Mouse (Mus musculus) embryonic facial prominence, embryonic 11.5 days (tissue): ENCODE results near the gene Isl2. TPM values are rescaled to one million over a fixed set of nuclear protein-coding genes. Genes with fewer than 3 reads are reported as not detected.

ENCODE experiments used
- ATAC-seq: fragments of 200-750 bp; cut with Nextera tagmentation; replicated peaks from 2 replicates; pipeline ENCODE4 v1.8.0; 2017; ENCODE audit warnings: low read depth; ENCODE audit not compliant: insufficient number of reproducible peaks, low FRiP score, low TSS enrichment
- DNase-seq: peaks from one replicate; pipeline ENCODE4 v3.0.0-alpha.2; 2015; ENCODE audit warnings: low spot score
- H3K27ac ChIP-seq: fragments of 300-500 bp; sonication (generic); replicated peaks from 2 replicates; pipeline ENCODE4 v1.5.1; 2014; ENCODE audit warnings: mild to moderate bottlenecking, low read depth, low read length, control low read depth
- H3K27me3 ChIP-seq: fragments of 300-500 bp; sonication (generic); 2 replicates; pipeline ENCODE4 v1.6.1; 2014; ENCODE audit warnings: mild to moderate bottlenecking, low read length, moderate library complexity, mixed read lengths; ENCODE audit not compliant: control insufficient read depth, insufficient read depth
- H3K36me3 ChIP-seq: fragments of 300-500 bp; sonication (generic); replicated peaks from 2 replicates; pipeline ENCODE4 v1.6.1; 2014; ENCODE audit warnings: low read depth, mild to moderate bottlenecking, low read length, moderate library complexity, mixed read lengths; ENCODE audit not compliant: control insufficient read depth, insufficient read depth
- H3K4me1 ChIP-seq: fragments of 300-500 bp; sonication (generic); 2 replicates; pipeline ENCODE4 v1.6.1; 2014; ENCODE audit warnings: low read length, mixed read lengths; ENCODE audit not compliant: control insufficient read depth, insufficient read depth
- H3K4me2 ChIP-seq: fragments of 300-500 bp; sonication (generic); 2 replicates; pipeline ENCODE4 v1.6.1; 2014; ENCODE audit warnings: low read depth, mild to moderate bottlenecking, control low read depth, low read length, moderate library complexity
- H3K4me3 ChIP-seq: fragments of 300-500 bp; sonication (generic); 2 replicates; pipeline ENCODE4 v1.5.1; 2014; ENCODE audit warnings: low read depth, low read length, control low read depth
- H3K9ac ChIP-seq: fragments of 300-500 bp; sonication (generic); replicated peaks from 2 replicates; pipeline ENCODE4 v1.6.1; 2014; ENCODE audit warnings: mild to moderate bottlenecking, control low read depth, low read length
- H3K9me3 ChIP-seq: fragments of 300-500 bp; sonication (generic); replicated peaks from 2 replicates; pipeline ENCODE4 v1.6.1; 2016; ENCODE audit warnings: mild to moderate bottlenecking, low read length, inconsistent platforms, mixed read lengths; ENCODE audit not compliant: control insufficient read depth
- WGBS: fragments of 180-500 bp; shearing (Covaris S2); extraction: QIAGEN DNeasy Blood & Tissue Kit; methylation state at CpG from one replicate; pipeline ENCODE4 v1.1.7; 2014; 5-methylcytosine and 5-hydroxymethylcytosine counted together
- polyA plus RNA-seq: library from polyadenylated mRNA; unstranded; fragments of >200 nt; fragmentation: Nextera tagmentation; extraction: Ambion mirVana; gene quantifications from 2 replicates; pipeline ENCODE4 v1.2.1, GENCODE M21; 2014

Isl2 gene
- polyA plus RNA-seq, 1 experiment from 2014 or later, result 23.3 TPM

GRCm38 (mm10) chr9:55535907-55536306 is 2.6 kb upstream of the Isl2 start:
- DNase-seq (peak; percentile 76), ATAC-seq (no peak)
- Histone ChIP-seq H3K27ac (no peak overlapping the region), H3K9ac (no peak overlapping the region), H3K9me3 (no peaks in the 10 kb centered on the region), H3K4me1 (no peaks in the 10 kb centered on the region), H3K36me3 (no peaks in the 10 kb centered on the region), H3K27me3 (peaks cover 17% of the 10 kb centered on the region), H3K4me2 (no peak overlapping the region), H3K4me3 (no peak overlapping the region)
- WGBS, result 26% methylated on average over 3 of the region's 3 CpGs

GRCm38 (mm10) chr9:55539006-55539405 is 534 bp downstream of the Isl2 start:
- Histone ChIP-seq H3K9ac (no peak overlapping the region), H3K9me3 (no peaks in the 10 kb centered on the region), H3K4me3 (peak overlapping the region; percentile 3; the same call in 1 of the 2 replicates), H3K36me3 (no peaks in the 10 kb centered on the region), H3K27me3 (peaks cover 36% of the 10 kb centered on the region), H3K4me2 (no peak overlapping the region), H3K27ac (no peak overlapping the region), H3K4me1 (peaks cover 6% of the 10 kb centered on the region)
- DNase-seq, result no peak
- WGBS, result 0% methylated on average over 1 of the region's 1 CpGs
- no peak for ATAC-seq

- Histone ChIP-seq H3K9me3 (no peaks in the 10 kb centered on the region), H3K4me2 (peak overlapping the region; percentile 29), H3K4me1 (peaks cover 6% of the 10 kb centered on the region), H3K27me3 (peaks cover 41% of the 10 kb centered on the region), H3K4me3 (peak overlapping the region; percentile 24), H3K36me3 (no peaks in the 10 kb centered on the region), H3K27ac (no peak overlapping the region), H3K9ac (peak overlapping the region; percentile 26)
- 2% methylated on average over 31 of the region's 31 CpGs for WGBS
- DNase-seq (peak; percentile 56), ATAC-seq (no peak)
Observed at GRCm38 (mm10) chr9:55539661-55540390, 1.4 kb downstream of the Isl2 start.

- H3K4me2 ChIP-seq, result peak overlapping the region; percentile 55
- WGBS, result 0% methylated on average over 12 of the region's 12 CpGs
- H3K4me3 ChIP-seq, result peak overlapping the region; percentile 24
- no peak overlapping the region for H3K27ac ChIP-seq
- H3K9me3 ChIP-seq, result no peaks in the 10 kb centered on the region
- H3K9ac ChIP-seq, result peak overlapping the region; percentile 46
- H3K4me1 ChIP-seq, result peaks cover 6% of the 10 kb centered on the region
- ATAC-seq (no peak), DNase-seq (no peak)
- peaks cover 45% of the 10 kb centered on the region for H3K27me3 ChIP-seq
- H3K36me3 ChIP-seq, result no peaks in the 10 kb centered on the region
Observed at GRCm38 (mm10) chr9:55540391-55540770, 1.9 kb downstream of the Isl2 start.

DNA sequence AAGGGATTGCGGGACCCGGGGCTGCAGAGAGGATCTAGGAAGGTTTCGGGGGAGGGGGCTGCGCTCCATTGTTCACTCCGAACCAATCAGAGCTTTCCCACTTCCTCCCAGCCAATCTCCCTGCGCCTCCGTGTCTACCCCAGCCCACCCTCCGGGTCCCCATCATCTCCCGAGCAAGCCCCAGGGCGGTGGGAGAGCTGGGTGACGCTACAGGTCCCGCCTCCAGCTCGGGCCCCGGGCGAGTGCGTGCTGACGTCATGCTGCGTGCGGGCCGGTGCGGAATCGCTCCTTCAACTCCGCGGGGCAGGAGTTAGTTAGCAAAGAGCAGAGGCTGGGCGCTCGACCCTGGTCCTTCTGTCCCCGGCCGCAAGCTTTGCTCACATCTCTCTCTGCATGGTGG is 2.4 kb downstream of the Isl2 start:
- H3K36me3 ChIP-seq, result no peaks in the 10 kb centered on the region
- peak overlapping the region; percentile 55 for H3K4me2 ChIP-seq
- no peaks in the 10 kb centered on the region for H3K9me3 ChIP-seq
- DNase-seq (peak; percentile 92), ATAC-seq (peak; percentile 97)
- H3K27me3 ChIP-seq, result peaks cover 50% of the 10 kb centered on the region
- H3K4me1 ChIP-seq, result peaks cover 6% of the 10 kb centered on the region
- H3K4me3 ChIP-seq, result peak overlapping the region; percentile 24
- H3K27ac ChIP-seq, result no peak overlapping the region
- WGBS, result under 1% methylated on average over 28 of the region's 28 CpGs
- H3K9ac ChIP-seq, result peak overlapping the region; percentile 46; the same call in 1 of the 2 replicates

DNA sequence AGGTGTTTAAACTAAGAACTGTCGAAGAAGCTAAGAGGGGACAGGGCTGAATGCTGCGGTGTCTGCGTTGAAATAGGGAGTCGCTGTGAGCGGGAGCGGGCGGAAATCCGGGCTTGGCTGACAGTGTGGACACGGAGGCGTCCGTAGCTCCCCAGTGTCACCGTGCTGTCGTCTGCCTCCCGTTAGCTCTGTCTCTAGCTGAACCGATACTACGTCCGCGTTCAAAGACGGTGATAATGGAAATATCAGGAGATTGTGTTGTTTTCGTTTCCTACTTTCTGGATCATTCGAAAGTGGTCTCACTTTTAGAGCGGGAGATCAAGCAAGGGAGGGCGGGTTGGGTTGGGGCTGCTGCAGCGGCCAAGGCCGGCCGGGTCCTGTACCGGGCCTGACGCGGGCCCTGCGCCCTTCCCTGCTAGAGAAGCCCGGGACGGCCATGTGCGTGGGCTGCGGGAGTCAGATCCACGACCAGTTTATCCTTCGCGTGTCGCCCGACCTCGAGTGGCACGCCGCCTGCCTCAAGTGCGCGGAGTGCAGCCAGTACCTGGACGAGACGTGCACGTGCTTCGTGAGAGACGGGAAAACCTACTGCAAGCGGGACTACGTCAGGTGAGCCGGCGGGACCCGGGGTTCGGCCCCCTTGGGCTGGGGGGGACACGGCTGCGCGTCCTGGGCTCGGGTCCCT is 3.4 kb downstream of the Isl2 start:
- H3K4me2 ChIP-seq, result peak overlapping the region; percentile 55
- peaks cover 10% of the 10 kb centered on the region for H3K4me1 ChIP-seq
- under 1% methylated on average over 59 of the region's 59 CpGs for WGBS
- H3K27me3 ChIP-seq, result peaks cover 60% of the 10 kb centered on the region
- peak overlapping the region; percentile 60 for H3K9ac ChIP-seq
- no peaks in the 10 kb centered on the region for H3K9me3 ChIP-seq
- H3K27ac ChIP-seq, result 0 out of 2 replicates have a peak overlapping the region, but pooled peaks have one; percentile 28
- no peaks in the 10 kb centered on the region for H3K36me3 ChIP-seq
- H3K4me3 ChIP-seq, result peak overlapping the region; percentile 24
- DNase-seq (peak; percentile 51), ATAC-seq (no peak)

DNA sequence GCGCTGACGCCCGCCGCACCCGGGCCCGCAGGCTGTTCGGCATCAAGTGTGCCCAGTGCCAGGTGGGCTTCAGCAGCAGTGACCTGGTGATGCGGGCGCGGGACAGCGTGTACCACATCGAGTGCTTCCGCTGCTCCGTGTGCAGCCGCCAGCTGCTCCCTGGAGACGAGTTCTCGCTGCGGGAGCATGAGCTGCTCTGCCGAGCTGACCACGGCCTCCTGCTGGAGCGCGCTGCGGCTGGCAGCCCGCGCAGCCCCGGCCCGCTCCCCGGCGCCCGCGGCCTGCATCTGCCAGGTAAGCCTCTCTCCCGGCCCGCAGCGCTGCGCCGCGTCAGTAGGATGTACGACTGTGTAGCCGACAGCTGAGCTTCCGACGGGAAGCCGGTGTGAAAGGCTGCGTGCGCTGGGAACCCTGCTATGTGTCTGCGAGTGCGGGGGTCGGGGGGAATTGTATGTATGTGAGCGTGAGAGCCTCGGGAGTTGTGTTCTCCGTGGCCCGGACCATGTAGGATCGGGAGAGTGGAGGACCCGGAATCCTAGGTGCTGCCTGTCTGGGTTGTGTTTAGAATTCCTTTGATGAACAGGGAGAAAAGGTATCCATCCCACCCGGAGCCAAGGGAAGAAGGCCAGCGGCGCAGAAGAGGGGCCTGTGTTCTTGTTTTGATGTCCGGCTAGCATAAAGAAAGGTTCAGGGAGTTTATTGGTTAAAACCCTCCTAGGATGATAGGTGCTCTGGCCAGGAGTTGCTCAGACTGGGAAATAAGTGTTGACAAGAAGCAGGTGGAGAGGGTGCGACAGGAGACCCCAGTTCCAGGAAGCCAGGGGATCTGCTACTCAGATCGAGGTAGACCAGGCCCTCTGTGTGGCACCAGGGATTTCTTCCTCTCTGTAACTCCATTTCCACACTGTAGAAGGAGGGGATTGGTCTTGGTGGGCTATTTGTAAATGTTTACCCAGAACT is 4.2 kb downstream of the Isl2 start:
- H3K4me2 ChIP-seq, result peak overlapping the region; percentile 55
- peaks cover 10% of the 10 kb centered on the region for H3K4me1 ChIP-seq
- H3K27ac ChIP-seq, result 0 out of 2 replicates have a peak overlapping the region, but pooled peaks have one; percentile 28
- H3K4me3 ChIP-seq, result peak overlapping the region; percentile 24
- 2% methylated on average over 52 of the region's 59 CpGs for WGBS
- no peak for ATAC-seq
- no peaks in the 10 kb centered on the region for H3K36me3 ChIP-seq
- no peaks in the 10 kb centered on the region for H3K9me3 ChIP-seq
- peak overlapping the region; percentile 60 for H3K9ac ChIP-seq
- H3K27me3 ChIP-seq, result peaks cover 58% of the 10 kb centered on the region
- peak; percentile 22 for DNase-seq
